Mouse (Mus musculus) embryonic facial prominence, embryonic 12.5 days (tissue): ENCODE results near the gene Pkdrej. TPM values are rescaled to one million over a fixed set of nuclear protein-coding genes. Genes with fewer than 3 reads are reported as not detected.

Source experiments
- polyA plus RNA-seq: library from polyadenylated mRNA; unstranded; fragments of >200 nt; fragmentation: Nextera tagmentation; extraction: Ambion mirVana; gene quantifications from 2 replicates; pipeline ENCODE4 v1.2.1, GENCODE M21; 2016

The Pkdrej gene
- polyA plus RNA-seq, 1 experiment from 2014 or later = 0.33 TPM

Other genes starting within 250 kb of the Pkdrej start
- 31.5 and 34.3 TPM in 2 replicates for gene Wnt7b, start 239.3 kb downstream of the Pkdrej start, polyA plus RNA-seq
- 1.7 and 2.2 TPM in 2 replicates for gene Ppara, start 86.8 kb downstream of the Pkdrej start, polyA plus RNA-seq
- 26.7 and 27.9 TPM in 2 replicates for gene Cdpf1, start 10.0 kb downstream of the Pkdrej start, polyA plus RNA-seq
- gene Ttc38, start 10.6 kb upstream of the Pkdrej start, polyA plus RNA-seq = 6.1 and 6.7 TPM in 2 replicates
- gene Gtse1, start 38.0 kb upstream of the Pkdrej start, polyA plus RNA-seq = 30.3 and 33.2 TPM in 2 replicates
- 48.5 and 51.8 TPM in 2 replicates for gene Trmu, start 57.6 kb upstream of the Pkdrej start, polyA plus RNA-seq
- gene Celsr1, start 212.0 kb upstream of the Pkdrej start, polyA plus RNA-seq = 2.4 and 2.5 TPM in 2 replicates
- 19.4 and 19.6 TPM in 2 replicates for gene Gramd4, start 236.0 kb upstream of the Pkdrej start, polyA plus RNA-seq